Mouse (Mus musculus) forebrain, embryonic 12.5 days (tissue): ENCODE data around the gene Eml3. TPM values are rescaled to one million over a fixed set of nuclear protein-coding genes. Genes with fewer than 3 reads are reported as not detected.
A peak's percentile ranks its signal among the peaks of the same experiment; 100 is the strongest.

ENCODE experiments used
- ATAC-seq: fragments of 200-750 bp; cut with Nextera tagmentation; 2 replicates; pipeline ENCODE4 v1.8.0; 2017; ENCODE audit warnings: moderate TSS enrichment; ENCODE audit not compliant: low FRiP score
- H3K27ac ChIP-seq: fragments of 300-500 bp; sonication (generic); 2 replicates; pipeline ENCODE4 v1.5.1; 2016; ENCODE audit warnings: mild to moderate bottlenecking
- H3K27me3 ChIP-seq: fragments of 300-500 bp; sonication (generic); 2 replicates; pipeline ENCODE4 v1.6.1; 2016; ENCODE audit warnings: mild to moderate bottlenecking
- H3K36me3 ChIP-seq: fragments of 300-500 bp; sonication (generic); replicated peaks from 2 replicates; pipeline ENCODE4 v1.6.1; 2016; ENCODE audit warnings: mild to moderate bottlenecking
- H3K4me1 ChIP-seq: fragments of 300-500 bp; sonication (generic); 2 replicates; pipeline ENCODE4 v1.6.1; 2016
- H3K4me2 ChIP-seq: fragments of 300-500 bp; sonication (generic); 2 replicates; pipeline ENCODE4 v1.6.1; 2016; ENCODE audit warnings: mild to moderate bottlenecking, moderate library complexity
- H3K4me3 ChIP-seq: fragments of 300-500 bp; sonication (generic); replicated peaks from 2 replicates; pipeline ENCODE4 v1.5.1; 2016; ENCODE audit warnings: mild to moderate bottlenecking
- H3K9ac ChIP-seq: fragments of 300-500 bp; sonication (generic); 2 replicates; pipeline ENCODE4 v1.6.1; 2016; ENCODE audit warnings: mild to moderate bottlenecking
- H3K9me3 ChIP-seq: fragments of 300-500 bp; sonication (generic); 2 replicates; pipeline ENCODE4 v1.6.1; 2016
- WGBS: fragments of 180-500 bp; shearing (Covaris S2); methylation state at CpG from one replicate; pipeline ENCODE4 v1.1.7; 2016; 5-methylcytosine and 5-hydroxymethylcytosine counted together
- polyA plus RNA-seq: library from polyadenylated mRNA; unstranded; fragments of >200 nt; fragmentation: Nextera tagmentation; extraction: Ambion mirVana; gene quantifications from 2 replicates; pipeline ENCODE4 v1.2.1, GENCODE M21; 2016

The Eml3 gene
- polyA plus RNA-seq, 1 experiment from 2014 or later, result 13.8 TPM

GRCm38 (mm10) chr19:8942276-8942964 is 13.1 kb downstream of the Eml3 start:
- H3K27me3 ChIP-seq, result no peaks in the 10 kb centered on the region
- peak overlapping the region; percentile 94 for H3K27ac ChIP-seq
- peaks cover 40% of the 10 kb centered on the region for H3K36me3 ChIP-seq
- H3K4me2 ChIP-seq, result peak overlapping the region; percentile 69
- under 1% methylated on average over 46 of the region's 46 CpGs for WGBS
- peak overlapping the region; percentile 83 for H3K9ac ChIP-seq
- H3K9me3 ChIP-seq, result no peaks in the 10 kb centered on the region
- peak overlapping the region; percentile 72 for H3K4me3 ChIP-seq
- peaks cover 38% of the 10 kb centered on the region for H3K4me1 ChIP-seq
- ATAC-seq, result peak; percentile 51

GRCm38 (mm10) chr19:8943047-8943446 is 13.7 kb downstream of the Eml3 start:
- no peak for ATAC-seq
- Histone ChIP-seq H3K4me2 (peak overlapping the region; percentile 69), H3K9ac (peak overlapping the region; percentile 83), H3K4me1 (peaks cover 38% of the 10 kb centered on the region), H3K27me3 (no peaks in the 10 kb centered on the region), H3K9me3 (no peaks in the 10 kb centered on the region), H3K27ac (no peak overlapping the region), H3K36me3 (peaks cover 46% of the 10 kb centered on the region), H3K4me3 (peak overlapping the region; percentile 72)
- WGBS, result 78% methylated on average over 2 of the region's 2 CpGs

GRCm38 (mm10) chr19:8944062-8944461 is 14.7 kb downstream of the Eml3 start:
- 0 out of 2 replicates have a peak overlapping the region, but pooled peaks have one; percentile 3 for H3K27ac ChIP-seq
- WGBS, result 78% methylated on average over 5 of the region's 5 CpGs
- peak overlapping the region; percentile 72; the same call in 1 of the 2 replicates for H3K4me3 ChIP-seq
- no peaks in the 10 kb centered on the region for H3K9me3 ChIP-seq
- 0 out of 2 replicates have a peak overlapping the region, but pooled peaks have one; percentile 1 for H3K9ac ChIP-seq
- peaks cover 38% of the 10 kb centered on the region for H3K4me1 ChIP-seq
- no peak for ATAC-seq
- H3K4me2 ChIP-seq, result peak overlapping the region; percentile 69
- peaks cover 53% of the 10 kb centered on the region for H3K36me3 ChIP-seq
- H3K27me3 ChIP-seq, result no peaks in the 10 kb centered on the region

GRCm38 (mm10) chr19:8944750-8945149 is 15.4 kb downstream of the Eml3 start:
- WGBS, result 46% methylated on average over 5 of the region's 5 CpGs
- H3K9ac ChIP-seq, result no peak overlapping the region
- no peaks in the 10 kb centered on the region for H3K9me3 ChIP-seq
- peak overlapping the region; percentile 69 for H3K4me2 ChIP-seq
- H3K27ac ChIP-seq, result 0 out of 2 replicates have a peak overlapping the region, but pooled peaks have one; percentile 26
- peak overlapping the region; percentile 13; the same call in 1 of the 2 replicates for H3K4me3 ChIP-seq
- no peak for ATAC-seq
- peaks cover 59% of the 10 kb centered on the region for H3K36me3 ChIP-seq
- H3K27me3 ChIP-seq, result no peaks in the 10 kb centered on the region
- H3K4me1 ChIP-seq, result peaks cover 38% of the 10 kb centered on the region

- Histone ChIP-seq H3K9ac (no peak overlapping the region), H3K4me1 (peaks cover 38% of the 10 kb centered on the region), H3K4me2 (peak overlapping the region; percentile 69), H3K36me3 (peaks cover 64% of the 10 kb centered on the region), H3K4me3 (0 out of 2 replicates have a peak overlapping the region, but pooled peaks have one; percentile 13), H3K9me3 (no peaks in the 10 kb centered on the region), H3K27me3 (no peaks in the 10 kb centered on the region), H3K27ac (0 out of 2 replicates have a peak overlapping the region, but pooled peaks have one; percentile 26)
- ATAC-seq, result no peak
- WGBS, result 90% methylated on average over 6 of the region's 6 CpGs
These were observed 15.9 kb downstream of the Eml3 start for GRCm38 (mm10) chr19:8945251-8945650.

- H3K27ac ChIP-seq, result no peak overlapping the region
- H3K9ac ChIP-seq, result no peak overlapping the region
- H3K9me3 ChIP-seq, result no peaks in the 10 kb centered on the region
- no peaks in the 10 kb centered on the region for H3K27me3 ChIP-seq
- no peak overlapping the region for H3K4me2 ChIP-seq
- peaks cover 32% of the 10 kb centered on the region for H3K4me1 ChIP-seq
- no peak overlapping the region for H3K4me3 ChIP-seq
- 93% methylated on average over 7 of the region's 7 CpGs for WGBS
- no peak for ATAC-seq
- H3K36me3 ChIP-seq, result peaks cover 81% of the 10 kb centered on the region
These were observed 17.6 kb downstream of the Eml3 start for GRCm38 (mm10) chr19:8946929-8947328.

GRCm38 (mm10) chr19:8950190-8950589 is 20.8 kb downstream of the Eml3 start:
- no peak overlapping the region for H3K4me2 ChIP-seq
- no peak overlapping the region for H3K9ac ChIP-seq
- H3K27ac ChIP-seq, result no peak overlapping the region
- 95% methylated on average over 5 of the region's 5 CpGs for WGBS
- no peak overlapping the region for H3K4me3 ChIP-seq
- H3K36me3 ChIP-seq, result peaks cover 76% of the 10 kb centered on the region
- H3K27me3 ChIP-seq, result no peaks in the 10 kb centered on the region
- no peak for ATAC-seq
- H3K9me3 ChIP-seq, result no peaks in the 10 kb centered on the region
- peaks cover 32% of the 10 kb centered on the region for H3K4me1 ChIP-seq

- Histone ChIP-seq H3K9ac (peak overlapping the region; percentile 56; the same call in 1 of the 2 replicates), H3K36me3 (peaks cover 71% of the 10 kb centered on the region), H3K4me2 (peak overlapping the region; percentile 89; the same call in 1 of the 2 replicates), H3K27ac (peak overlapping the region; percentile 95), H3K27me3 (no peaks in the 10 kb centered on the region), H3K4me3 (no peak overlapping the region; the same call in 1 of the 2 replicates), H3K9me3 (no peaks in the 10 kb centered on the region), H3K4me1 (peaks cover 34% of the 10 kb centered on the region)
- ATAC-seq, result 0 out of 2 replicates have a peak, but pooled peaks have one; percentile 5
- 73% methylated on average over 9 of the region's 9 CpGs for WGBS
These were observed 22.9 kb downstream of the Eml3 start for GRCm38 (mm10) chr19:8952241-8952640.

- peak within 1 kb of the TSS; percentile 89 for H3K4me2 ChIP-seq
- peak within 1 kb of the TSS; percentile 63 for H3K9ac ChIP-seq
- no peaks in the 10 kb centered on the region for H3K9me3 ChIP-seq
- H3K4me3 ChIP-seq, result peak within 1 kb of the TSS; percentile 67
- 1% methylated on average over 46 of the region's 46 CpGs for WGBS
- peaks cover 34% of the 10 kb centered on the region for H3K4me1 ChIP-seq
- no peaks in the 10 kb centered on the region for H3K27me3 ChIP-seq
- peak; percentile 94 for ATAC-seq
- peak within 1 kb of the TSS; percentile 95 for H3K27ac ChIP-seq
- H3K36me3 ChIP-seq, result peaks cover 67% of the 10 kb centered on the region
These were observed 24.0 kb downstream of the Eml3 start, which contains the start of gene Tut1 for GRCm38 (mm10) chr19:8953135-8954039. Gene Tut1, plus strand, starts transcription at chr19:8953847.

GRCm38 (mm10) chr19:8954171-8954570 is 24.8 kb downstream of the Eml3 start:
- no peak for ATAC-seq
- peak overlapping the region; percentile 95 for H3K27ac ChIP-seq
- H3K4me1 ChIP-seq, result peaks cover 34% of the 10 kb centered on the region
- no peaks in the 10 kb centered on the region for H3K9me3 ChIP-seq
- peak overlapping the region; percentile 89 for H3K4me2 ChIP-seq
- peak overlapping the region; percentile 67 for H3K4me3 ChIP-seq
- H3K9ac ChIP-seq, result peak overlapping the region; percentile 63
- H3K36me3 ChIP-seq, result peaks cover 65% of the 10 kb centered on the region
- no peaks in the 10 kb centered on the region for H3K27me3 ChIP-seq
- 2% methylated on average over 9 of the region's 9 CpGs for WGBS

GRCm38 (mm10) chr19:8962256-8962655 is 32.9 kb downstream of the Eml3 start:
- peaks cover 82% of the 10 kb centered on the region for H3K36me3 ChIP-seq
- H3K4me3 ChIP-seq, result no peak overlapping the region
- 94% methylated on average over 2 of the region's 2 CpGs for WGBS
- no peak overlapping the region for H3K9ac ChIP-seq
- no peaks in the 10 kb centered on the region for H3K9me3 ChIP-seq
- peaks cover 14% of the 10 kb centered on the region for H3K4me1 ChIP-seq
- no peak overlapping the region for H3K4me2 ChIP-seq
- no peak for ATAC-seq
- H3K27ac ChIP-seq, result no peak overlapping the region
- no peaks in the 10 kb centered on the region for H3K27me3 ChIP-seq

GRCm38 (mm10) chr19:8965075-8965474 is 35.7 kb downstream of the Eml3 start:
- H3K36me3 ChIP-seq, result peaks cover 75% of the 10 kb centered on the region
- WGBS, result 89% methylated on average over 11 of the region's 11 CpGs
- H3K27me3 ChIP-seq, result no peaks in the 10 kb centered on the region
- no peak for ATAC-seq
- no peak overlapping the region for H3K4me2 ChIP-seq
- no peak overlapping the region for H3K9ac ChIP-seq
- H3K9me3 ChIP-seq, result no peaks in the 10 kb centered on the region
- H3K4me1 ChIP-seq, result peaks cover 23% of the 10 kb centered on the region
- H3K4me3 ChIP-seq, result no peak overlapping the region
- H3K27ac ChIP-seq, result no peak overlapping the region
